Mouse (Mus musculus) testis, adult 2 months (tissue): Measurements from ENCODE around the gene Mlkl. TPM values are rescaled to one million over a fixed set of nuclear protein-coding genes. Genes with fewer than 3 reads are reported as not detected.

Experiments
- H3K27ac ChIP-seq: fragments of 200-500 bp; 2 replicates; pipeline ENCODE4 v1.5.1; 2012; ENCODE audit warnings: low read depth, low read length; ENCODE audit not compliant: control insufficient read depth, insufficient read depth
- H3K27me3 ChIP-seq: fragments of 200-500 bp; 2 replicates; pipeline ENCODE4 v1.6.1; 2012; ENCODE audit warnings: mild to moderate bottlenecking, low read length, moderate library complexity; ENCODE audit not compliant: control insufficient read depth, insufficient read depth
- H3K36me3 ChIP-seq: fragments of 200-500 bp; 2 replicates; pipeline ENCODE4 v1.6.1; 2012; ENCODE audit warnings: mild to moderate bottlenecking, low read length; ENCODE audit not compliant: control insufficient read depth, insufficient read depth
- H3K4me1 ChIP-seq: fragments of 200-500 bp; 2 replicates; pipeline ENCODE4 v1.6.1; 2012; ENCODE audit warnings: low read length; ENCODE audit not compliant: control insufficient read depth, insufficient read depth
- H3K4me3 ChIP-seq: fragments of 200-500 bp; 2 replicates; pipeline ENCODE4 v1.5.1; 2012; ENCODE audit warnings: low read depth, mild to moderate bottlenecking, low read length, moderate library complexity, mixed read lengths; ENCODE audit not compliant: control insufficient read depth
- CTCF ChIP-seq: fragments of 200-500 bp; IDR thresholded peaks from 2 replicates; pipeline ENCODE4 v1.5.1; 2012; ENCODE audit warnings: low read depth, mild to moderate bottlenecking, inconsistent platforms, low read length, moderate library complexity; ENCODE audit not compliant: control insufficient read depth, insufficient read depth, insufficient replicate concordance
- POLR2A ChIP-seq: fragments of 200-500 bp; IDR thresholded peaks from 2 replicates; pipeline ENCODE4 v1.6.1; 2012; ENCODE audit warnings: low read depth, mild to moderate bottlenecking, inconsistent platforms, low read length, moderate library complexity; ENCODE audit not compliant: control insufficient read depth
- polyA plus RNA-seq: library from polyadenylated mRNA; depleted of rRNA; stranded (reverse); fragments of >200 nt; gene quantifications from 2 replicates; pipeline ENCODE4 v1.2.3, GENCODE M21; 2012; rRNA removed

The Mlkl gene
- polyA plus RNA-seq, 1 experiment: 2.9 TPM

DNA sequence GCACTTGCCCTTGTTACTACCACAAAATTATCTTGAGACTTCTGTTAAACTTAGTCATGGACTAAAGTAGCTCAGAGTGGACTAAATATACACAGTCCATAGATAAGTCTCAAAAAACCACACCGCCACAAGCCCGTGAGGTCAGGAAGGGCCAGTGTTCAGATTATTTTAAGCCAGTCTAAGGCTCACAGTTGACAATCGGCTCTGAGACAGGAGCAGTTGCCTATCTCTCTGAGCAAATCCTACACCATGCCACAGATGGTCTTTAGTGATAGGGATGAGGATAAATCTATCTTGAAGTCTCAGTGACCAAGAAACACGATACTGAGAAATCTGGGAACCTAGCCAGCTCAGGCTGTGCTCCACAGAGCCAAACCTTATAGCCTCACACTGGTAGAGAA is 76.0 kb downstream of the Mlkl start:
- H3K4me1 ChIP-seq: peaks cover 3% of the 10 kb centered on the region
- no peaks in the 10 kb centered on the region for H3K27me3 ChIP-seq
- TF ChIP-seq POLR2A: no peak
- TF ChIP-seq CTCF: no peak
- no peak overlapping the region for H3K27ac ChIP-seq
- H3K4me3 ChIP-seq: no peak overlapping the region
- H3K36me3 ChIP-seq: no peaks in the 10 kb centered on the region

Other genes with a start within 250 kb of the Mlkl start
- gene Clec18a, start 245.8 kb downstream of the Mlkl start, polyA plus RNA-seq: 0.70 and 0.72 TPM in 2 replicates
- gene Pdpr, start 243.5 kb downstream of the Mlkl start, polyA plus RNA-seq: 12.2 and 13.1 TPM in 2 replicates
- gene Glg1, start 79.0 kb downstream of the Mlkl start, polyA plus RNA-seq: 11.1 and 13.4 TPM in 2 replicates
- 22.3 and 25.5 TPM in 2 replicates for gene Rfwd3, start 38.0 kb downstream of the Mlkl start, polyA plus RNA-seq
- gene Fa2h, start 55.6 kb upstream of the Mlkl start, polyA plus RNA-seq: 100 and 111 TPM in 2 replicates
- gene Wdr59, start 183.9 kb upstream of the Mlkl start, polyA plus RNA-seq: 5.4 and 5.8 TPM in 2 replicates
- gene Znrf1, start 197.9 kb upstream of the Mlkl start, polyA plus RNA-seq: 95.0 and 99.3 TPM in 2 replicates